Mouse (Mus musculus): ENCODE measurements around the gene Swsap1. TPM values are rescaled to one million over a fixed set of nuclear protein-coding genes. Genes with fewer than 3 reads are reported as not detected.

The Swsap1 gene
- polyA plus RNA-seq, 1 experiment from 2014 or later, result 17.2 TPM

GRCm38 (mm10) chr9:21938234-21938855 lies 17.2 kb upstream of the Swsap1 start:
- no peaks in the 10 kb centered on the region for H3K4me1 ChIP-seq (ENCODE audit: control insufficient read depth, insufficient read depth, low read length)
- no peaks in the 10 kb centered on the region for H3K9me3 ChIP-seq (replicated peaks; ENCODE audit: control insufficient read depth, low read length)
- no peak overlapping the region for H3K4me3 ChIP-seq (ENCODE audit: low read depth, low read length)
- no peak overlapping the region for H3K4me2 ChIP-seq (ENCODE audit: low read depth, low read length)
- ATAC-seq (replicated peaks; ENCODE audit: insufficient number of reproducible peaks, low FRiP score, low TSS enrichment, low read depth) (no peak), DNase-seq (ENCODE audit: low spot score) (no peak)
- H3K9ac ChIP-seq (replicated peaks; ENCODE audit: low read length), result no peak overlapping the region
- no peak overlapping the region for H3K27ac ChIP-seq (replicated peaks; ENCODE audit: low read depth, low read length)
- WGBS, result 84% methylated on average over 4 of the region's 4 CpGs
- no peaks in the 10 kb centered on the region for H3K27me3 ChIP-seq (ENCODE audit: control insufficient read depth, insufficient read depth, low read length)
- no peaks in the 10 kb centered on the region for H3K36me3 ChIP-seq (replicated peaks; ENCODE audit: control insufficient read depth, insufficient read depth, low read depth, low read length)

GRCm38 (mm10) chr9:21943046-21943445 lies 12.5 kb upstream of the Swsap1 start:
- no peaks in the 10 kb centered on the region for H3K27me3 ChIP-seq (ENCODE audit: control insufficient read depth, insufficient read depth, low read length)
- H3K4me1 ChIP-seq (ENCODE audit: control insufficient read depth, insufficient read depth, low read length), result no peaks in the 10 kb centered on the region; the same call in 1 of the 2 replicates
- ATAC-seq (replicated peaks; ENCODE audit: insufficient number of reproducible peaks, low FRiP score, low TSS enrichment, low read depth) (no peak), DNase-seq (ENCODE audit: low spot score) (no peak)
- H3K27ac ChIP-seq (replicated peaks; ENCODE audit: low read depth, low read length), result no peak overlapping the region
- no peak overlapping the region for H3K4me3 ChIP-seq (ENCODE audit: low read depth, low read length)
- H3K9me3 ChIP-seq (replicated peaks; ENCODE audit: control insufficient read depth, low read length), result no peaks in the 10 kb centered on the region
- WGBS, result 71% methylated on average over 12 of the region's 12 CpGs
- no peak overlapping the region for H3K4me2 ChIP-seq (ENCODE audit: low read depth, low read length)
- no peaks in the 10 kb centered on the region for H3K36me3 ChIP-seq (replicated peaks; ENCODE audit: control insufficient read depth, insufficient read depth, low read depth, low read length)
- no peak overlapping the region for H3K9ac ChIP-seq (replicated peaks; ENCODE audit: low read length)

- no peaks in the 10 kb centered on the region; the same call in 1 of the 2 replicates for H3K4me1 ChIP-seq (ENCODE audit: control insufficient read depth, insufficient read depth, low read length)
- H3K4me3 ChIP-seq (ENCODE audit: low read depth, low read length), result no peak overlapping the region
- H3K9me3 ChIP-seq (replicated peaks; ENCODE audit: control insufficient read depth, low read length), result no peaks in the 10 kb centered on the region
- H3K27me3 ChIP-seq (ENCODE audit: control insufficient read depth, insufficient read depth, low read length), result 0 out of 2 replicates have a peak, but pooled peaks cover 3% of the 10 kb centered on the region
- no peaks in the 10 kb centered on the region for H3K36me3 ChIP-seq (replicated peaks; ENCODE audit: control insufficient read depth, insufficient read depth, low read depth, low read length)
- no peak overlapping the region for H3K27ac ChIP-seq (replicated peaks; ENCODE audit: low read depth, low read length)
- no peak overlapping the region for H3K4me2 ChIP-seq (ENCODE audit: low read depth, low read length)
- no peak overlapping the region for H3K9ac ChIP-seq (replicated peaks; ENCODE audit: low read length)
- ATAC-seq (replicated peaks; ENCODE audit: insufficient number of reproducible peaks, low FRiP score, low TSS enrichment, low read depth), result no peak
- 48% methylated on average over 12 of the region's 12 CpGs for WGBS
- no peak for DNase-seq (ENCODE audit: low spot score)
These were observed 11.9 kb upstream of the Swsap1 start for GRCm38 (mm10) chr9:21943638-21944037.

GRCm38 (mm10) chr9:21944267-21944666 lies 11.3 kb upstream of the Swsap1 start:
- DNase-seq (ENCODE audit: low spot score), result peak; percentile 10
- 0 out of 2 replicates have a peak, but pooled peaks cover 3% of the 10 kb centered on the region for H3K27me3 ChIP-seq (ENCODE audit: control insufficient read depth, insufficient read depth, low read length)
- no peak overlapping the region for H3K4me2 ChIP-seq (ENCODE audit: low read depth, low read length)
- no peak for ATAC-seq (replicated peaks; ENCODE audit: insufficient number of reproducible peaks, low FRiP score, low TSS enrichment, low read depth)
- H3K9ac ChIP-seq (replicated peaks; ENCODE audit: low read length), result no peak overlapping the region
- H3K9me3 ChIP-seq (replicated peaks; ENCODE audit: control insufficient read depth, low read length), result no peaks in the 10 kb centered on the region
- H3K4me1 ChIP-seq (ENCODE audit: control insufficient read depth, insufficient read depth, low read length), result no peaks in the 10 kb centered on the region; the same call in 1 of the 2 replicates
- no peak overlapping the region for H3K27ac ChIP-seq (replicated peaks; ENCODE audit: low read depth, low read length)
- H3K4me3 ChIP-seq (ENCODE audit: low read depth, low read length), result no peak overlapping the region
- 20% methylated on average over 23 of the region's 23 CpGs for WGBS
- no peaks in the 10 kb centered on the region for H3K36me3 ChIP-seq (replicated peaks; ENCODE audit: control insufficient read depth, insufficient read depth, low read depth, low read length)

- H3K9ac ChIP-seq (replicated peaks; ENCODE audit: low read length), result no peak overlapping the region
- no peaks in the 10 kb centered on the region for H3K9me3 ChIP-seq (replicated peaks; ENCODE audit: control insufficient read depth, low read length)
- H3K4me1 ChIP-seq (ENCODE audit: control insufficient read depth, insufficient read depth, low read length), result no peaks in the 10 kb centered on the region; the same call in 1 of the 2 replicates
- ATAC-seq (replicated peaks; ENCODE audit: insufficient number of reproducible peaks, low FRiP score, low TSS enrichment, low read depth) (no peak), DNase-seq (ENCODE audit: low spot score) (no peak)
- 4% methylated on average over 28 of the region's 28 CpGs for WGBS
- no peak overlapping the region for H3K4me3 ChIP-seq (ENCODE audit: low read depth, low read length)
- 0 out of 2 replicates have a peak, but pooled peaks cover 3% of the 10 kb centered on the region for H3K27me3 ChIP-seq (ENCODE audit: control insufficient read depth, insufficient read depth, low read length)
- H3K36me3 ChIP-seq (replicated peaks; ENCODE audit: control insufficient read depth, insufficient read depth, low read depth, low read length), result no peaks in the 10 kb centered on the region
- peak overlapping the region; percentile 19; the same call in 1 of the 2 replicates for H3K4me2 ChIP-seq (ENCODE audit: low read depth, low read length)
- H3K27ac ChIP-seq (replicated peaks; ENCODE audit: low read depth, low read length), result no peak overlapping the region
These were observed 7.9 kb upstream of the Swsap1 start for GRCm38 (mm10) chr9:21947540-21948130.

- WGBS, result 60% methylated on average over 8 of the region's 8 CpGs
These were observed 7.4 kb upstream of the Swsap1 start for GRCm38 (mm10) chr9:21948146-21948545.

GRCm38 (mm10) chr9:21948790-21949189 lies 6.8 kb upstream of the Swsap1 start:
- no peak overlapping the region for H3K9ac ChIP-seq (replicated peaks; ENCODE audit: low read length)
- 74% methylated on average over 6 of the region's 6 CpGs for WGBS
- H3K27ac ChIP-seq (replicated peaks; ENCODE audit: low read depth, low read length), result no peak overlapping the region
- no peaks in the 10 kb centered on the region; the same call in 1 of the 2 replicates for H3K4me1 ChIP-seq (ENCODE audit: control insufficient read depth, insufficient read depth, low read length)
- H3K4me3 ChIP-seq (ENCODE audit: low read depth, low read length), result no peak overlapping the region
- DNase-seq (ENCODE audit: low spot score) (no peak), ATAC-seq (replicated peaks; ENCODE audit: insufficient number of reproducible peaks, low FRiP score, low TSS enrichment, low read depth) (no peak)
- H3K4me2 ChIP-seq (ENCODE audit: low read depth, low read length), result no peak overlapping the region
- no peaks in the 10 kb centered on the region for H3K9me3 ChIP-seq (replicated peaks; ENCODE audit: control insufficient read depth, low read length)
- H3K36me3 ChIP-seq (replicated peaks; ENCODE audit: control insufficient read depth, insufficient read depth, low read depth, low read length), result no peaks in the 10 kb centered on the region
- 0 out of 2 replicates have a peak, but pooled peaks cover 3% of the 10 kb centered on the region for H3K27me3 ChIP-seq (ENCODE audit: control insufficient read depth, insufficient read depth, low read length)

More at GRCm38 (mm10) chr9:21948146-21948545, 7.4 kb upstream of the Swsap1 start:
- H3K27ac ChIP-seq (replicated peaks; ENCODE audit: low read depth, low read length), result no peak overlapping the region
- no peak overlapping the region for H3K9ac ChIP-seq (replicated peaks; ENCODE audit: low read length)
- H3K4me2 ChIP-seq (ENCODE audit: low read depth, low read length), result no peak overlapping the region
- no peaks in the 10 kb centered on the region; the same call in 1 of the 2 replicates for H3K4me1 ChIP-seq (ENCODE audit: control insufficient read depth, insufficient read depth, low read length)
- DNase-seq (ENCODE audit: low spot score), result no peak
- H3K9me3 ChIP-seq (replicated peaks; ENCODE audit: control insufficient read depth, low read length), result no peaks in the 10 kb centered on the region
- no peaks in the 10 kb centered on the region for H3K36me3 ChIP-seq (replicated peaks; ENCODE audit: control insufficient read depth, insufficient read depth, low read depth, low read length)
- no peak for ATAC-seq (replicated peaks; ENCODE audit: insufficient number of reproducible peaks, low FRiP score, low TSS enrichment, low read depth)
- H3K4me3 ChIP-seq (ENCODE audit: low read depth, low read length), result no peak overlapping the region
- 0 out of 2 replicates have a peak, but pooled peaks cover 3% of the 10 kb centered on the region for H3K27me3 ChIP-seq (ENCODE audit: control insufficient read depth, insufficient read depth, low read length)

GRCm38 (mm10) chr9:21950322-21950721 lies 5.2 kb upstream of the Swsap1 start:
- no peak overlapping the region for H3K4me2 ChIP-seq (ENCODE audit: low read depth, low read length)
- H3K27ac ChIP-seq (replicated peaks; ENCODE audit: low read depth, low read length), result no peak overlapping the region
- WGBS, result 16% methylated on average over 11 of the region's 11 CpGs
- H3K9me3 ChIP-seq (replicated peaks; ENCODE audit: control insufficient read depth, low read length), result no peaks in the 10 kb centered on the region
- DNase-seq (ENCODE audit: low spot score) (peak; percentile 79), ATAC-seq (replicated peaks; ENCODE audit: insufficient number of reproducible peaks, low FRiP score, low TSS enrichment, low read depth) (no peak)
- 0 out of 2 replicates have a peak, but pooled peaks cover 3% of the 10 kb centered on the region for H3K27me3 ChIP-seq (ENCODE audit: control insufficient read depth, insufficient read depth, low read length)
- no peaks in the 10 kb centered on the region; the same call in 1 of the 2 replicates for H3K4me1 ChIP-seq (ENCODE audit: control insufficient read depth, insufficient read depth, low read length)
- no peak overlapping the region for H3K4me3 ChIP-seq (ENCODE audit: low read depth, low read length)
- no peaks in the 10 kb centered on the region for H3K36me3 ChIP-seq (replicated peaks; ENCODE audit: control insufficient read depth, insufficient read depth, low read depth, low read length)
- no peak overlapping the region for H3K9ac ChIP-seq (replicated peaks; ENCODE audit: low read length)

Data from embryonic facial prominence, embryonic 11.5 days (tissue).